8 mouse cellular contexts compared by ENCODE assay signal in the genomic region with DNA sequence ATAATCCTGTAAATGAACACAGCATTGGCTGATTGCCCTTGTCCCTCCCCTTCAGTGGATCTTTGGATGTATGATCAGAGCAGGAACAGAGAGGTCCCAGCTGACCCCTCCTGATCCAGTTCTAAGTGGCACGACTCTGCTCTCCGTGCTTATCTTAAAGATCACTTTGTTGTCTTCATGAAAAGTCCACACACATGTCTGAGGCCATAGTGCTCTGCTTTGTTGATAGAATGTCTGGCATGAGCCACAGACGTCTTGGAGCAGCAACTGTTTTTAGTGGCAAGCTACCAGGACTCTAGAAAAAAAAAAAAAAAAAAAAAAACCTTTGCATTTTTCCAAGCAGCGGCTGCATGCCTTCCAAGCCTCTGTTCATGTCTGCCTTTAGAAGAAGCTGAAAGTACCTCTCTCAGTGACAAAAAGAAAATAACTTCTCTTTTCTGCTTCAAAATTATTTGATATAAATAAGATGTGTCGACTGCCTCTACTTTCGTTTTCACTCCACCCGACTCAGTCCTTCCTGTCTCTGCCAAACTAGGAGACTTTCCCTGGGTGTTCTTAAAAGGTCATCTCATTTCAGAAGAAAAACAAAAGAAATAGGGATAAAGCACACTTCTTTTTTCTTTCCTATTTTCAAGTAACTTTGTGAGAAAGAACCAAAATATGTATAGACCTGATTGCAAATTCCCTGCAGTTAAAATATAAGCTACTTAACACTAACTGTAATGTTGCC.
A peak's percentile ranks its signal among the peaks of the same experiment; 100 is the strongest.
DNase-seq lines count a peak whose midpoint lies in the region; ATAC-seq and TF ChIP-seq lines count a peak whose summit lies in the region.

No protein-coding gene starts in this region.

- H3K9me3 ChIP-seq in stomach, embryonic 16.5 days (replicated peaks; ENCODE audit: control insufficient read depth, low read length), result no peaks in the 10 kb centered on the region

- H3K4me3 ChIP-seq in embryonic fibroblast, embryonic 13.5 days (ENCODE audit: insufficient read depth, low read length), result no peak overlapping the region
- H3K4me3 ChIP-seq in left cerebral cortex, adult 2 months, result peak overlapping the region; percentile 44
- peak overlapping the region; percentile 43 for H3K4me3 ChIP-seq in stomach, embryonic 16.5 days (replicated peaks; ENCODE audit: low read length)

- H3K9ac ChIP-seq in stomach, embryonic 16.5 days (ENCODE audit: low read length), result peak overlapping the region; percentile 64

- DNase-seq in frontal cortex, postnatal 14 days (ENCODE audit: low spot score in 2 of 2), result no peak
- peak; percentile 38 for DNase-seq in adrenal gland, adult 8-10 months
- DNase-seq in heart, postnatal 4 days, result peak; percentile 30
- peak in 1 of 2 experiments; percentile 11 for DNase-seq in left cerebral cortex, adult 2 months (ENCODE audit: extremely low spot score in 1 of 2, low spot score in 2 of 2)
- peak; percentile 47 to 54 for DNase-seq in lung, postnatal 4 days

- peak; percentile 80 for ATAC-seq in frontal cortex, adult (ENCODE audit: low TSS enrichment)
- ATAC-seq in stomach, embryonic 16.5 days (ENCODE audit: insufficient read depth, low FRiP score), result peak; percentile 81; the same call in 1 of the 2 replicates

- WGBS in stomach, embryonic 16.5 days, result 10% methylated on average over 7 of the region's 7 CpGs

- no peaks in the 10 kb centered on the region for H3K36me3 ChIP-seq in stomach, embryonic 16.5 days (ENCODE audit: control insufficient read depth, insufficient read depth, low read length)

- TF ChIP-seq POLR2A in embryonic fibroblast, embryonic 13.5 days (IDR thresholded peaks at IDR 0.05; ENCODE audit: low read depth, low read length), result no peak

- TF ChIP-seq CTCF in embryonic fibroblast, embryonic 13.5 days (IDR thresholded peaks at IDR 0.05; ENCODE audit: borderline replicate concordance, insufficient read depth, low read length), result no peak
- TF ChIP-seq CTCF in left cerebral cortex, adult 2 months (IDR thresholded peaks at IDR 0.05), result no peak

- peaks cover 3% of the 10 kb centered on the region for H3K4me1 ChIP-seq in embryonic fibroblast, embryonic 13.5 days (ENCODE audit: control insufficient read depth, insufficient read depth, low read length)
- 0 out of 2 replicates have a peak, but pooled peaks cover 4% of the 10 kb centered on the region for H3K4me1 ChIP-seq in stomach, embryonic 16.5 days (ENCODE audit: control insufficient read depth, insufficient read depth, low read length)

- H3K27me3 ChIP-seq in stomach, embryonic 16.5 days (ENCODE audit: control insufficient read depth, insufficient read depth, low read length), result no peaks in the 10 kb centered on the region

- H3K27ac ChIP-seq in embryonic fibroblast, embryonic 13.5 days (ENCODE audit: insufficient read depth, low read length), result peak overlapping the region; percentile 97
- peak overlapping the region; percentile 67 for H3K27ac ChIP-seq in left cerebral cortex, adult 2 months
- H3K27ac ChIP-seq in stomach, embryonic 16.5 days (ENCODE audit: low read length), result peak overlapping the region; percentile 68

- intact Hi-C loops in left cerebral cortex, adult 2 months (cut with DNase I), result loop anchor here (5.0 kb wide), 1 partner anchor 204 kb away; no protein-coding TSS in a partner anchor

- peak overlapping the region; percentile 55 for H3K4me2 ChIP-seq in stomach, embryonic 16.5 days (ENCODE audit: low read depth, low read length)

Comparison
In these comparisons a context has a peak if more than half of its experiments do, and no peak if none do; other contexts are left out.
1. DNase-seq: peak in adrenal gland, adult 8-10 months (single experiment), heart, postnatal 4 days (single experiment) and lung, postnatal 4 days (2 of 2); none in frontal cortex, postnatal 14 days (0 of 2).
2. Peak in every context shown above with its lines, with median percentiles within 50 percentile points of each other: H3K27ac ChIP-seq.